Mouse (Mus musculus) limb, embryonic 13.5 days (tissue): ENCODE results near the gene C2cd2l. TPM values are rescaled to one million over a fixed set of nuclear protein-coding genes. Genes with fewer than 3 reads are reported as not detected.
"Not testable (repeated sequence)": the region's sequence is repeated elsewhere in the genome, so short reads cannot be mapped to it uniquely, and the experiment has no call there.

ENCODE experiments used
- ATAC-seq: fragments of 200-750 bp; cut with Nextera tagmentation; 2 replicates; pipeline ENCODE4 v1.8.0; 2017; ENCODE audit warnings: low read depth, moderate number of reproducible peaks, moderate TSS enrichment; ENCODE audit not compliant: low FRiP score
- H3K27ac ChIP-seq: fragments of 300-500 bp; sonication (generic); 2 replicates; pipeline ENCODE4 v1.5.1; 2015; ENCODE audit warnings: inconsistent platforms, mild to moderate bottlenecking, moderate library complexity
- H3K27me3 ChIP-seq: fragments of 300-500 bp; sonication (generic); 2 replicates; pipeline ENCODE4 v1.6.1; 2015; ENCODE audit warnings: mild to moderate bottlenecking, inconsistent platforms
- H3K36me3 ChIP-seq: fragments of 300-500 bp; sonication (generic); 2 replicates; pipeline ENCODE4 v1.6.1; 2015; ENCODE audit warnings: inconsistent platforms, mild to moderate bottlenecking, moderate library complexity
- H3K4me1 ChIP-seq: fragments of 300-500 bp; sonication (generic); 2 replicates; pipeline ENCODE4 v1.6.1; 2015; ENCODE audit warnings: inconsistent platforms
- H3K4me2 ChIP-seq: fragments of 300-500 bp; sonication (generic); replicated peaks from 2 replicates; pipeline ENCODE4 v1.6.1; 2015; ENCODE audit warnings: inconsistent platforms, mild to moderate bottlenecking, moderate library complexity
- H3K4me3 ChIP-seq: fragments of 300-500 bp; sonication (generic); 2 replicates; pipeline ENCODE4 v1.5.1; 2015; ENCODE audit warnings: moderate library complexity, mild to moderate bottlenecking, inconsistent platforms
- H3K9ac ChIP-seq: fragments of 300-500 bp; sonication (generic); 2 replicates; pipeline ENCODE4 v1.6.1; 2015; ENCODE audit warnings: mild to moderate bottlenecking, inconsistent platforms
- H3K9me3 ChIP-seq: fragments of 300-500 bp; sonication (generic); 2 replicates; pipeline ENCODE4 v1.6.1; 2016; ENCODE audit warnings: inconsistent platforms
- WGBS: fragments of 180-500 bp; shearing (Covaris S2); methylation state at CpG from one replicate; pipeline ENCODE4 v1.1.7; 2015; 5-methylcytosine and 5-hydroxymethylcytosine counted together
- polyA plus RNA-seq: library from polyadenylated mRNA; unstranded; fragments of >200 nt; fragmentation: Nextera tagmentation; extraction: Ambion mirVana; gene quantifications from 2 replicates; pipeline ENCODE4 v1.2.1, GENCODE M21; 2015

Gene C2cd2l
- polyA plus RNA-seq, 1 experiment from 2014 or later: 6.8 TPM

GRCm38 (mm10) chr9:44323656-44324055 lies 3.6 kb upstream of the C2cd2l start:
- H3K4me1 ChIP-seq: peaks cover 27% of the 10 kb centered on the region
- WGBS: 85% methylated on average over 4 of the region's 4 CpGs
- not testable (repeated sequence) for H3K4me2 ChIP-seq, ATAC-seq, H3K9me3 ChIP-seq, H3K9ac ChIP-seq, H3K4me3 ChIP-seq, H3K27me3 ChIP-seq, H3K36me3 ChIP-seq, H3K27ac ChIP-seq

DNA sequence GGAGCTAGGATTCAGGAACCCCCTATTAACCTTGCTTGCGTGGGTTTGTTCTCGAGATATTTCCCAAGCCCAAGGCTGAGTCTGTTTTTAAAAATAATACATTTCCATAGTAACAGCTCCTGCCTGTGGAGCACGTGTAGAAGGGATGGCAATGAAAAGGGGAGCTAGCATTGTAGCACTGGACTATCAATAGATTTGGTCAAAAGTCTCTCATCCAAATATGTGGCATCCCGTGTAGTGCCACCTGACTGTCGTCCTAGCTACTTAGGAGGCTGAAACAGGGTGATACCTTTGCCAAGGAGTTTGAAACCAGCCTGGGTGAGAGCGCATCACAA lies 681 bp upstream of the C2cd2l start:
- H3K4me1 ChIP-seq: peaks cover 28% of the 10 kb centered on the region
- H3K9ac ChIP-seq: peak overlapping the region; percentile 54
- H3K4me2 ChIP-seq: peak overlapping the region; percentile 96
- H3K36me3 ChIP-seq: peaks cover 14% of the 10 kb centered on the region
- no peak for ATAC-seq
- peak overlapping the region; percentile 93 for H3K4me3 ChIP-seq
- H3K9me3 ChIP-seq: no peaks in the 10 kb centered on the region
- WGBS: 22% methylated on average over 6 of the region's 6 CpGs
- H3K27me3 ChIP-seq: 0 out of 2 replicates have a peak, but pooled peaks cover 3% of the 10 kb centered on the region
- H3K27ac ChIP-seq: peak overlapping the region; percentile 61; the same call in 1 of the 2 replicates

- Histone ChIP-seq H3K4me2 (peak overlapping the region; percentile 96), H3K4me1 (peaks cover 25% of the 10 kb centered on the region), H3K27me3 (0 out of 2 replicates have a peak, but pooled peaks cover 3% of the 10 kb centered on the region), H3K4me3 (peak overlapping the region; percentile 93), H3K27ac (peak overlapping the region; percentile 61; the same call in 1 of the 2 replicates), H3K36me3 (peaks cover 29% of the 10 kb centered on the region), H3K9me3 (no peaks in the 10 kb centered on the region), H3K9ac (peak overlapping the region; percentile 90)
- WGBS: 2% methylated on average over 37 of the region's 37 CpGs
- no peak for ATAC-seq
Observed at GRCm38 (mm10) chr9:44319105-44319886, 789 bp downstream of the C2cd2l start.

GRCm38 (mm10) chr9:44318826-44319095 lies 1.3 kb downstream of the C2cd2l start:
- Histone ChIP-seq H3K9me3 (no peaks in the 10 kb centered on the region), H3K4me2 (peak overlapping the region; percentile 96), H3K36me3 (peaks cover 34% of the 10 kb centered on the region), H3K27ac (no peak overlapping the region), H3K27me3 (0 out of 2 replicates have a peak, but pooled peaks cover 3% of the 10 kb centered on the region), H3K4me1 (peaks cover 25% of the 10 kb centered on the region), H3K4me3 (peak overlapping the region; percentile 93), H3K9ac (peak overlapping the region; percentile 90)
- 32% methylated on average over 3 of the region's 3 CpGs for WGBS
- no peak for ATAC-seq

GRCm38 (mm10) chr9:44318076-44318825 lies 1.8 kb downstream of the C2cd2l start:
- WGBS: 77% methylated on average over 5 of the region's 5 CpGs
- peak overlapping the region; percentile 90 for H3K9ac ChIP-seq

GRCm38 (mm10) chr9:44317452-44317851 lies 2.6 kb downstream of the C2cd2l start:
- ATAC-seq: no peak
- H3K27ac ChIP-seq: no peak overlapping the region
- H3K27me3 ChIP-seq: 0 out of 2 replicates have a peak, but pooled peaks cover 3% of the 10 kb centered on the region
- WGBS: 66% methylated on average over 4 of the region's 4 CpGs
- peaks cover 25% of the 10 kb centered on the region for H3K4me1 ChIP-seq
- peaks cover 47% of the 10 kb centered on the region for H3K36me3 ChIP-seq
- H3K4me3 ChIP-seq: no peak overlapping the region
- no peak overlapping the region for H3K9ac ChIP-seq
- H3K4me2 ChIP-seq: no peak overlapping the region
- no peaks in the 10 kb centered on the region for H3K9me3 ChIP-seq

More at GRCm38 (mm10) chr9:44318076-44318825, 1.8 kb downstream of the C2cd2l start:
- no peak for ATAC-seq
- peaks cover 39% of the 10 kb centered on the region for H3K36me3 ChIP-seq
- peak overlapping the region; percentile 93 for H3K4me3 ChIP-seq
- peak overlapping the region; percentile 96 for H3K4me2 ChIP-seq
- 0 out of 2 replicates have a peak, but pooled peaks cover 3% of the 10 kb centered on the region for H3K27me3 ChIP-seq
- no peak overlapping the region for H3K27ac ChIP-seq
- peaks cover 25% of the 10 kb centered on the region for H3K4me1 ChIP-seq
- no peaks in the 10 kb centered on the region for H3K9me3 ChIP-seq

DNA sequence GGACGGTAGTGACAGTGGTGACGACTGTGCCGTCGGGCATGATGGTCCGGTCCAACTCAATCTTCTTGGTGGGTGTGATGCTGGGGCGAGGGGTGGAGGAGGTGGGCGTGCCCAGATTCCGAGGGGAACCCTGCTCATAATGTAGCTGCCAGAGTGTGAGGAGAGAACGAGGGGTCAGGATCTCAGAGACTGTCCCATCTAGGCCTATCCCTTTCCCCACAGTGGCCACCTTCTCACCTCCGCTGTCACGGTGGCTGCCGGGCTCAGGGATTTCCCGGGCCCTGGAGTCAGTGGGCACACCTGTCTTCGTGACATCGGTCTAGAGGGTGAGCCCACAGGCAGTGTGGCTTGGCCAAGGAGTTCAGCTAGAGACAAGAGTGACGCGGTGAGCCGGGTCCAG lies 5.2 kb downstream of the C2cd2l start:
- Histone ChIP-seq H3K4me3 (no peak overlapping the region), H3K36me3 (peaks cover 57% of the 10 kb centered on the region), H3K9ac (no peak overlapping the region; the same call in 1 of the 2 replicates), H3K4me2 (no peak overlapping the region), H3K9me3 (no peaks in the 10 kb centered on the region), H3K27me3 (0 out of 2 replicates have a peak, but pooled peaks cover 3% of the 10 kb centered on the region), H3K27ac (no peak overlapping the region), H3K4me1 (peaks cover 27% of the 10 kb centered on the region)
- 93% methylated on average over 18 of the region's 18 CpGs for WGBS
- no peak for ATAC-seq

GRCm38 (mm10) chr9:44314257-44314547 lies 5.9 kb downstream of the C2cd2l start:
- Histone ChIP-seq H3K9ac (no peak overlapping the region), H3K9me3 (no peaks in the 10 kb centered on the region), H3K4me2 (no peak overlapping the region), H3K27me3 (0 out of 2 replicates have a peak, but pooled peaks cover 3% of the 10 kb centered on the region), H3K4me1 (peaks cover 24% of the 10 kb centered on the region), H3K27ac (no peak overlapping the region), H3K4me3 (no peak overlapping the region), H3K36me3 (peaks cover 57% of the 10 kb centered on the region)
- 75% methylated on average over 4 of the region's 4 CpGs for WGBS
- ATAC-seq: no peak

- Histone ChIP-seq H3K4me3 (no peak overlapping the region), H3K27me3 (0 out of 2 replicates have a peak, but pooled peaks cover 1% of the 10 kb centered on the region), H3K4me1 (peaks cover 18% of the 10 kb centered on the region), H3K4me2 (no peak overlapping the region), H3K27ac (no peak overlapping the region), H3K36me3 (peaks cover 57% of the 10 kb centered on the region), H3K9me3 (no peaks in the 10 kb centered on the region), H3K9ac (no peak overlapping the region)
- ATAC-seq: no peak
- 74% methylated on average over 19 of the region's 19 CpGs for WGBS
Observed at GRCm38 (mm10) chr9:44313476-44314256, 6.4 kb downstream of the C2cd2l start.

- Histone ChIP-seq H3K9me3 (no peaks in the 10 kb centered on the region), H3K9ac (peak overlapping the region; percentile 48), H3K36me3 (peaks cover 50% of the 10 kb centered on the region), H3K4me3 (no peak overlapping the region), H3K4me2 (peak overlapping the region; percentile 30), H3K27ac (no peak overlapping the region), H3K27me3 (no peaks in the 10 kb centered on the region), H3K4me1 (0 out of 2 replicates have a peak, but pooled peaks cover 7% of the 10 kb centered on the region)
- ATAC-seq: 0 out of 2 replicates have a peak, but pooled peaks have one; percentile 28
- WGBS: 12% methylated on average over 27 of the region's 27 CpGs
Observed at GRCm38 (mm10) chr9:44311136-44312134, 8.7 kb downstream of the C2cd2l start.

GRCm38 (mm10) chr9:44310750-44311135 lies 9.3 kb downstream of the C2cd2l start:
- H3K36me3 ChIP-seq: peaks cover 43% of the 10 kb centered on the region
- peak overlapping the region; percentile 30 for H3K4me2 ChIP-seq
- H3K9me3 ChIP-seq: no peaks in the 10 kb centered on the region
- H3K4me3 ChIP-seq: no peak overlapping the region
- WGBS: 34% methylated on average over 10 of the region's 10 CpGs
- H3K4me1 ChIP-seq: 0 out of 2 replicates have a peak, but pooled peaks cover 7% of the 10 kb centered on the region
- H3K27ac ChIP-seq: no peak overlapping the region
- peak overlapping the region; percentile 48; the same call in 1 of the 2 replicates for H3K9ac ChIP-seq
- no peak for ATAC-seq
- no peaks in the 10 kb centered on the region for H3K27me3 ChIP-seq
